Mouse (Mus musculus): ENCODE data around the gene Map3k20.

Gene Map3k20

GRCm38 (mm10) chr2:72281971-72282370 is 3.5 kb upstream of the Map3k20 start:
- DNase-seq, result no peak

GRCm38 (mm10) chr2:72282733-72283132 is 2.7 kb upstream of the Map3k20 start:
- DNase-seq, result no peak

DNA sequence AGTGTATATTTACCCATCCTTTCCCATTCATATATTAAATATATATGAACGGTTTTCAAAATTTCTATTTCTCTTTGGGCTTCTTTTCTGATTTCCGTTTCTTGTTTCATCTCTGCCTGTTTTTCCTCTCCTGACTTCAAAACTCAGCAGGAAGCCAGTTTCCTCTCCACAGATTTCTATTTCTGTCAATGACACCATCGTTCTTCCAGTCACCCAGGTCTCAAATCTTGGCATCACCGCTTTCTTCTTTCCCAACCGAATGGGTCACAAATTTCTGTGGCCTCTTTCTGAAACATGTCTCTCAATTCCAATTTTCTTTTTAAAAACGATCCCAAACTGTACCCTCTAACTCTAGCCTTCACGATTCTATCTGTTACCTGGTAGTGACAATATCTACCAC is 748 bp upstream of the Map3k20 start:
- no peak for DNase-seq

DNA sequence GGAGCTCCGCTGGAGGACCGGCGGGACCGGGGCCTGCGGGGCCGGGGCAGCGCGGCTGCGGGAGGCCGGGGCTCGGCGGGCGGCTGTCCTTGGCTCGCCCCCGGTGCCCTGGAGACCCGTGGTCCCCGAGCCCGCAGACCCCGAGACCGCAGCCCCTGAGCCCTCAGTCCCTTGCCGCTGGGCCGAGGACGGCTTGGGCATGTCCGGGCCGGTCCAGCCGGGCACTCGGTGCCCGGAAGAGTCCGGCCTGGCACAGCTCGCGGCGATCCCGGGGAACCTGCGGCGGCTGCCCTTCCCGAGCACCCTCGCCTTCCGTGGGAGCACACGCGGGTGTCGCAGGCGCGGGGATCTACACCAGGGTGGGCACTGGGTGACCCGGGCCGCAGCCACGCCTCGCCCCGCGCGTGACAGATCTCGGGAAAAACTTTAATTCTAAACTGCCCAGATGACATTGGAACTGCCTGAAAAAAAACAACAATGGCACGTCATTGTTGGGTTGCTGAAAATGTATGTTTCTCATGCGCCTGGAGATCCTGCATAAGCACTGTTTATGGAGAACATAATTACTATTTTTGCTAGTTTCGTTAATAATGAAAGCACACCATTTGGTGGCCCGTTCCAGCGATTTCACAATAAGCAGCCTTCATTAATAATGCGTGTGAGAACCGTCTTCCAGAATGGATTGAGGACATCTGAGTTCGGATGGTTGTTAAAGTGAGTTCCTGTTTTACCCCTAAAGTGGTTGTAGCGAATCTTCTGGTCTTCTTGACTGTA is 638 bp downstream of the Map3k20 start:
- DNase-seq, result peak; percentile 44

- peak; percentile 51 for DNase-seq
Observed at GRCm38 (mm10) chr2:72287142-72287541, 1.7 kb downstream of the Map3k20 start.

DNA sequence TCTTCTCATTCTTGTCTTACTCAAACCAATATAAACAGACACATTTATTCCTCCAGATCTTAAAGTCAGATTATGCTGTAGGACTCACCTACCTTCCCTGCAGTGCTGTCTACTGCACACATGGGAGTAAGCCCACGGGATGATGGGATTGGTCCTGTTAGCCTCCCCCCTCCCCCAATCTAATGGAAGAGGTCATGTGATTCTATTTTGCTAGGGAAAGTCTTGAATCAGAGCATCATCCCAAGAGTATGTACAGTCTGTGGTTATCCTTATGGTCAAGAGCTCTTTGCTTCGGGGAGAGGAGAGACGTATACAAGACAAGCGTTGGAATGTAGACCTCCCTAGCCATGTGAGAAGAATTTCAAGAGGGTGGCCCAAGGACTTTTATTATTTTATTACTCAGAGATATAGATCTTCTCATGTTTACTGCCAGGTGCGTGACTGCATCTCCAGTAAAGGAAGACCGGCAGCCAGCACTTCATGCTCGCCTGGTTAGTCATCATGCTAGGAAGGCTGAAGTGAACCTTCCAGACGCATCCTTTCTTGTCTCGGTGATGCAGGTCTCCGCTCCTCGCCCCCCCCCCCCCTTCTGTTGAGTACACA is 3.6 kb downstream of the Map3k20 start:
- no peak for DNase-seq

GRCm38 (mm10) chr2:72291103-72291502 is 5.7 kb downstream of the Map3k20 start:
- no peak for DNase-seq

GRCm38 (mm10) chr2:72292573-72292972 is 7.1 kb downstream of the Map3k20 start:
- DNase-seq, result no peak

GRCm38 (mm10) chr2:72294994-72295393 is 9.6 kb downstream of the Map3k20 start:
- no peak for DNase-seq

DNA sequence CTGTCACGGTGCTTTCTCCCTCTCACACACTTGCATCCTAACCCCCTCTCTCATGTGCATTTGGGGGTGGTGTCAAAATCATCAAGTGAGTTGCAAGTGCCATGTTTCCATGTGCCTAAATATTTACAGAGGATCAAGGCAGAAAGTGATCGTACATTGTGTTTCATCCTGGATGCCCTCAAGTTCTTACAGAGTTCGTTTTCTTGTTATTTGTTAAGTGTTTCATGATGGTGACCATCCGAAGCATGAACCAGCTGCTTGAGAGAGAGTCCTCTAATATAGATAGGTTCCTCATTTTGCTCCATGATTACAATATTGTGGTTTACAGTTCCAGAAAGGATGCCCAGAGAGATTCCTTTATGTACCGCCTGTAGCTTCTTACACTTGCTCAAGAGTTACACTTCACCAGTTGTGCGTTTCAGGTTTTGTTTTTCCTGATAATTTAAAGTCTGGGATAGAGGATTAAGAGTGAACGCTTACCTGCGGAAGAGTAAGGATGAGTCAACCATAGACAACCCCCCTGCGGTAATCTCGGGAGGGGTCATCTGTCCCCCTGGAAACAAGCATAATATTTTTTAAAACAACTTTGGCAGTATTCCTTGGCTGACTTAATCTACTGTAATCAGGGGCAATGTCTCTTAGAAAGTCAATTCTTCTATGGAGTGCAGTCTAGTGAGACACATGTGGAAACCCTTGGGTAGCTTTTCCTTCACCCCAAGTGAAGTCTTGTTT is 11.7 kb downstream of the Map3k20 start:
- no peak for DNase-seq

DNA sequence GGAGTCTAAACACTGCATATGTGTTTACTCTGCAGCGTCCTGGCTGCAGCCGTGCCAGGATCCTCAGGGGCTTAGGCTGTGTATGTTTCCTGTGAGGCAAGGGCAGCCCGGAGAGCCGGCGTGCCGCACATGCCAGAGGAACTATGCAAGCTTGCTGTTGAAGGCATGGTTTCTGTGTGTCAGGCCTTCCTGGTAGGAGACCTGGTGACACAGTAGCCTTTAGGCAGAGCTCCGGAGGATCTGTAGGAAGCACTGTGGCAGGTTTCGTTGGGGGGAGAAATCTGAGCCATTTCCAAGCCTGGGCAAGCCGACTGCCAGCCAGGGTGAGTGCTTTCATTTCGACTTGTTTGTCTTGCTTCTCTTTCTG is 12.3 kb downstream of the Map3k20 start:
- DNase-seq, result peak; percentile 71

GRCm38 (mm10) chr2:72298406-72298805 is 13.0 kb downstream of the Map3k20 start:
- DNase-seq, result peak; percentile 57

GRCm38 (mm10) chr2:72301194-72301916 is 15.9 kb downstream of the Map3k20 start:
- no peak for DNase-seq

GRCm38 (mm10) chr2:72305738-72306137 is 20.3 kb downstream of the Map3k20 start:
- no peak for DNase-seq

- DNase-seq, result no peak
Observed at GRCm38 (mm10) chr2:72308351-72308750, 22.9 kb downstream of the Map3k20 start.

- DNase-seq, result peak; percentile 41
Observed at GRCm38 (mm10) chr2:72308981-72309380, 23.5 kb downstream of the Map3k20 start.

DNA sequence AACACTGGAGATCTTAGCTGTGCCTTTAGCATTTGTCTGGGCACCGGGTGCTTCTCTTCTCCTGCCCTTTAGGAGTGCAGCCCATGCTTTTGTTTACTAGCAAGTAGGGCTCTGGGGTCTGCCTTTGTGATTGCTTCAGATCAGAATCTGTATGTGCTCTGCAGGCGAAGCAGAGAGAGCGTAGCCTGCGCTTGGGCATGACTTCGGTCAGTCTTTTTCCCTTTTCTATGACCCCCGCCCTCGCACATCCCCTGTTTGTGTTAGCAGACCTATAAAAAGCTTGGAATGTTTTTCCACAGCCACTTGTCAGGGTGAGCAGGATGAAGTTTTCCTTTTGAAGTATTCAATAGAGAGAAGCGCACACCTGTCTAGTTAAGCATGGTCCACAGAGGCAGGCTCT is 26.0 kb downstream of the Map3k20 start:
- DNase-seq, result no peak

- peak; percentile 47 for DNase-seq
Observed at GRCm38 (mm10) chr2:72313312-72313711, 27.9 kb downstream of the Map3k20 start.

GRCm38 (mm10) chr2:72318421-72318820 is 33.0 kb downstream of the Map3k20 start:
- DNase-seq, result no peak

DNA sequence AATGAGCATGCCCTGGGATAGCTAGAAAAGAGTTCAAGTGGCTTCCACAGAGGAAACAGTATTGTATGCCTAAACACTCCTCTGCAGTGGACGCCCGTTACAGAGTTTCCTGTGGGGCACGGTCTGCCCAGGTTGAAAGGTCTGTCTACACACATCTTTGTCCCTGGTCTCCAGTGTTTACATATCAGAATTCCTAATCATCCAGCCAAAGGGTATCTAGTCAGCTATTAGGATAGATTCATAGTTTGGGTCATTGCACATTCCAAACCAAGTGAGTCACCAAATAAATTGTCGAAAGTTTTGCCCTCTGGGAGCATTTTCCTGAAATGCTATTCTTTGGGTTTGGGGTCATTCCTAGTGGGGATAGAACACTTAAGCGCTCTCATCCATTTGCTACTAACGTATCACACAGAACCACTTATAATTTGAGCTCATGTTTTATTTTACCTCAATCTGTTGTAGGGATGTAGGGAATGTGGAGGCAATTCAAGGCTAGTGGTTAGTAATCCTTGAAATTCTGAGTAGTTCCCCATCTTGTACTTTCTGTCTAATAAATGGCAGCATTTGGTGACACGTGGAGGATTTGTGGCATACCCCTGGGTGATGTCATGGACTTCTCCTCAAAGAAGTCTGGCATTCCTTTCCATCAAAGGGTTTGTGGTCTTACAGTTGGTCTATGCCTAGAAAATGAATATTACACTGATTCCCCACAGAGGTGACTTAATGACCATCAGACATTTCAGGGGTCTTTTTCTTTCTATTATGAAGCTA is 33.8 kb downstream of the Map3k20 start:
- DNase-seq, result no peak

GRCm38 (mm10) chr2:72320661-72321060 is 35.2 kb downstream of the Map3k20 start:
- DNase-seq, result no peak

DNA sequence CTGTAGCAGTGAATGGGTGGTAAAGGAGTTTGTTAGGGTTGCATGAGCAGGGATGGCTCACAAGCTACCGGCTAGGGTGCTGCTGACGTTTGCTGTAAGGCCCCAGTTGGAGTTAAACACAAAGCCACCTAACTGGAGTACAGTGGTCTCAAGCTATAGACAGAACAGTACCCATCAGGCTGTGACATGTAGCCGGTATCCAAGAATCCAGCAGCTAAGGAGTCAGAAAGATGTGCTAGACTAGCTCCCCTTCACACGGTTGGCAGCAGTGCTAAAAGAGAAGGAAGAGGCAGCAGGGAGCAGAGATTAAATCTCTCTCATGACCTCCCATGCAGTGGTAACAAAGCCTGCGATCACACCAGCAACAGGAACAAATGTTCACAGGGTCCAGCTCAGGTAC is 36.2 kb downstream of the Map3k20 start:
- no peak for DNase-seq
